Comparison of ENCODE assay signal across 8 mouse cellular contexts in the genomic region with DNA sequence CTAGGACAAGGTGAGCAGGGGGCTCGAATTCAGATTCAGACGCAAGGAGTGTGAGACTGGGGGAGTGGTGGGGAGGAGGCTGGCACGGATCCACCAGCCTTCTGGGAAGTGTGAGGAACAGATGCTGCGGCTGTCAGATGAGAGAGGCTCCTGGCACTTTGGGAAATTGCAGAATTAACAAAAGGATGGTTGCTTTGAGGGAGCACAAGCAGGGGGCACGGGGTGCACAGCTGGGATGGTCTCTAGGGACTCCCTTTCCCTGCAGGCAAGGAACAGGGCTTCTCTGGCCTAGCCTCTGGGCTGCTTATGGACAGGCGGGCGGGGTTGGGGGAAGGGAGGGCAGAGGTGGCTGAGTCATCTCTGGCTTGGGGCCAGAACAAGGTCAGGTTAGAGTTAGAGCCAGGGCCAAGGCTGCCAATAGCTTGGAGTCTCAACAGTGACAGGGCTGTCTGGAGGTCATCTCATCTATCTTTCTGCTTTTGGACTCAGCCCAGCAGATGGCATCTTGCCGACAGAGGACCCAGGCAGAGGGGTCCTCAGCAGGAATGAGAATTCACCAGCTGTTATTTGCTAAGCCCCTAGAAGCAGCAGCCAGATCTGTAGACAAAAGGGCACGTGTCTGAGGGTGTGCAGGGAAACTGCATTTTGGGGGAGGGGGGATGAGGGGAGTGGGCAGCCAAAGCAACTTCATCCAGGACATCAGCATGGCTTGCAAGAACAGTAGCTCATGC. TPM values are rescaled to one million over a fixed set of nuclear protein-coding genes. Genes with fewer than 3 reads are reported as not detected.
A peak's percentile ranks its signal among the peaks of the same experiment; 100 is the strongest.
DNase-seq lines count a peak whose midpoint lies in the region; ATAC-seq lines count a peak whose summit lies in the region.

No protein-coding gene starts in this region.

- peak; percentile 80; the same call in 1 of the 2 replicates for ATAC-seq in stomach, embryonic 16.5 days (ENCODE audit: insufficient read depth, low FRiP score)

- H3K9ac ChIP-seq in stomach, embryonic 16.5 days (ENCODE audit: low read length): peak overlapping the region; percentile 2; the same call in 1 of the 2 replicates

- H3K4me2 ChIP-seq in stomach, embryonic 16.5 days (ENCODE audit: low read depth, low read length): no peak overlapping the region

- no peaks in the 10 kb centered on the region for H3K9me3 ChIP-seq in stomach, embryonic 16.5 days (replicated peaks; ENCODE audit: control insufficient read depth, low read length)

- H3K27ac ChIP-seq in stomach, embryonic 16.5 days (ENCODE audit: low read length): no peak overlapping the region

- 14% methylated on average over 9 of the region's 9 CpGs for WGBS in stomach, embryonic 16.5 days

- H3K27me3 ChIP-seq in stomach, embryonic 16.5 days (ENCODE audit: control insufficient read depth, insufficient read depth, low read length): no peaks in the 10 kb centered on the region; the same call in 1 of the 2 replicates

- H3K4me3 ChIP-seq in stomach, embryonic 16.5 days (replicated peaks; ENCODE audit: low read length): no peak overlapping the region

- no peaks in the 10 kb centered on the region for H3K36me3 ChIP-seq in stomach, embryonic 16.5 days (ENCODE audit: control insufficient read depth, insufficient read depth, low read length)

- peak; percentile 10 to 25 for DNase-seq in lung, adult 18-20 months
- DNase-seq in lung, postnatal 25 days (ENCODE audit: low spot score): no peak
- DNase-seq in embryo, embryonic 11 days: peak; percentile 70
- peak; percentile 37 to 58 for DNase-seq in heart, adult 9 months (ENCODE audit: low spot score in 2 of 2)
- DNase-seq in kidney, adult 9 months: peak; percentile 47
- peak; percentile 16 to 33 for DNase-seq in lung, postnatal 4 days
- no peak for DNase-seq in layer of hippocampus, adult 11-12 months (ENCODE audit: low spot score)

- H3K4me1 ChIP-seq in stomach, embryonic 16.5 days (ENCODE audit: control insufficient read depth, insufficient read depth, low read length): peaks cover 14% of the 10 kb centered on the region

RNA-seq across cellular contexts. Expression of gene Cntn2, which starts 15.0 kb away (rescaled TPM):
- polyA plus RNA-seq in stomach, embryonic 16.5 days (2015; fragmentation: Nextera tagmentation; extraction: Ambion mirVana): 0.06 and 0.18 TPM in 2 replicates

RNA-seq across cellular contexts. Expression of gene Tmem81, which starts 52.0 kb away (rescaled TPM):
- polyA plus RNA-seq in stomach, embryonic 16.5 days (2015; fragmentation: Nextera tagmentation; extraction: Ambion mirVana): 1.9 and 2.2 TPM in 2 replicates

Comparison
In these comparisons a context has a peak if more than half of its experiments do, and no peak if none do; other contexts are left out.
1. DNase-seq: peak in lung, adult 18-20 months (2 of 2), embryo, embryonic 11 days (single experiment), heart, adult 9 months (2 of 2), kidney, adult 9 months (single experiment) and lung, postnatal 4 days (2 of 2); none in lung, postnatal 25 days (single experiment) and layer of hippocampus, adult 11-12 months (single experiment).